8 mouse cellular contexts compared by ENCODE assay signal in genomic region chr15:81879531-81880401, GRCm38 (mm10). TPM values are rescaled to one million over a fixed set of nuclear protein-coding genes. Genes with fewer than 3 reads are reported as not detected.
DNase-seq lines count a peak whose midpoint lies in the region; ATAC-seq and TF ChIP-seq lines count a peak whose summit lies in the region.

No protein-coding gene starts in this region.

- peak overlapping the region; percentile 26 for H3K4me2 ChIP-seq in heart, postnatal 0 days (ENCODE audit: low read depth, low read length)
- H3K4me2 ChIP-seq in midbrain, embryonic 14.5 days (ENCODE audit: low read length), result peak overlapping the region; percentile 39

- H3K27ac ChIP-seq in heart, postnatal 0 days (ENCODE audit: low read depth), result peak overlapping the region; percentile 64
- H3K27ac ChIP-seq in midbrain, embryonic 14.5 days (replicated peaks; ENCODE audit: low read depth, low read length), result peak overlapping the region; percentile 93

- no peaks in the 10 kb centered on the region for H3K9me3 ChIP-seq in heart, postnatal 0 days (replicated peaks; ENCODE audit: control insufficient read depth, low read length)
- no peaks in the 10 kb centered on the region for H3K9me3 ChIP-seq in midbrain, embryonic 14.5 days (ENCODE audit: control insufficient read depth, low read length)

- 12% methylated on average over 5 of the region's 5 CpGs for WGBS in heart, postnatal 0 days
- 43% methylated on average over 5 of the region's 5 CpGs for WGBS in midbrain, embryonic 14.5 days

- peaks cover 40% of the 10 kb centered on the region for H3K4me1 ChIP-seq in heart, postnatal 0 days (ENCODE audit: control insufficient read depth, insufficient read depth)
- peaks cover 19% of the 10 kb centered on the region for H3K4me1 ChIP-seq in midbrain, embryonic 14.5 days (ENCODE audit: control insufficient read depth, insufficient read depth, low read length)

- no peaks in the 10 kb centered on the region for H3K36me3 ChIP-seq in heart, postnatal 0 days (replicated peaks; ENCODE audit: control insufficient read depth, insufficient read depth, low read length)
- no peaks in the 10 kb centered on the region for H3K36me3 ChIP-seq in midbrain, embryonic 14.5 days (ENCODE audit: control insufficient read depth, insufficient read depth, low read length)

- TF ChIP-seq EP300 in heart, postnatal 0 days (IDR thresholded peaks at IDR 0.05; ENCODE audit: low read depth), result no peak

- intact Hi-C loops in gastrocnemius, postnatal 36 days (cut with DNase I), result no loop called here
- intact Hi-C loops in gastrocnemius, postnatal 14 days (cut with DNase I; ENCODE audit: low total_unique reads), result no loop called here

- H3K9ac ChIP-seq in heart, postnatal 0 days (replicated peaks; ENCODE audit: low read depth, low read length), result peak overlapping the region; percentile 45; the same call in 1 of the 2 replicates
- H3K9ac ChIP-seq in midbrain, embryonic 14.5 days (replicated peaks; ENCODE audit: low read length), result no peak overlapping the region

- ATAC-seq in heart, postnatal 0 days (ENCODE audit: insufficient read depth, low read depth), result peak; percentile 62
- peak; percentile 62 for ATAC-seq in midbrain, embryonic 14.5 days (ENCODE audit: low FRiP score, low TSS enrichment)

- peak; percentile 60 for DNase-seq in adrenal gland, postnatal 14 days
- DNase-seq in adrenal gland, adult 8-10 months, result no peak
- DNase-seq in MN1 (ENCODE audit: low spot score), result peak; percentile 68
- peak; percentile 66 for DNase-seq in heart, postnatal 0 days (ENCODE audit: low spot score)
- peak; percentile 82 for DNase-seq in midbrain, embryonic 14.5 days
- no peak for DNase-seq in gastrocnemius, postnatal 36 days
- DNase-seq in gastrocnemius, adult 18-20 months (ENCODE audit: low spot score), result no peak
- DNase-seq in gastrocnemius, postnatal 14 days, result no peak

- H3K27me3 ChIP-seq in heart, postnatal 0 days (ENCODE audit: control insufficient read depth, insufficient read depth, low read length), result no peaks in the 10 kb centered on the region
- no peaks in the 10 kb centered on the region for H3K27me3 ChIP-seq in midbrain, embryonic 14.5 days (ENCODE audit: control insufficient read depth, insufficient read depth, low read length)

- H3K4me3 ChIP-seq in heart, postnatal 0 days (ENCODE audit: low read depth, low read length), result no peak overlapping the region
- no peak overlapping the region for H3K4me3 ChIP-seq in midbrain, embryonic 14.5 days (replicated peaks; ENCODE audit: low read depth, low read length)

- no peak for TF ChIP-seq CTCF in heart, postnatal 0 days (IDR thresholded peaks at IDR 0.05; ENCODE audit: low read depth)

RNA-seq across cellular contexts. Expression of gene Aco2, which starts 7.7 kb away (rescaled TPM):
- total RNA-seq in adrenal gland, postnatal 14 days (2021), result 2,377 and 2,604 TPM in 2 replicates
- 100 to 1,000 TPM; 297 to 630 (median 469) TPM for total RNA-seq in adrenal gland, adult 8-10 months (2022)
- total RNA-seq in heart, postnatal 0 days (2014; rRNA removed; ENCODE audit: low replicate concordance), result 2,020 and 2,039 TPM in 2 replicates
- 1,019 and 1,040 TPM in 2 replicates for polyA plus RNA-seq in heart, postnatal 0 days (2015; fragmentation: Nextera tagmentation; extraction: Ambion mirVana)
- 211 and 221 TPM in 2 replicates for polyA plus RNA-seq in midbrain, embryonic 14.5 days (2014; fragmentation: Nextera tagmentation; extraction: Ambion mirVana)
- 1,000 to 10,000 TPM; 1,185 to 1,290 TPM for total RNA-seq in gastrocnemius, postnatal 36 days (2021)
- total RNA-seq in gastrocnemius, adult 18-20 months (2021), result 1,000 to 10,000 TPM; 1,165 to 1,199 TPM
- 1,000 to 10,000 TPM in 1 of 2 experiments, 100 to 1,000 TPM in 1; 894 to 1,160 TPM for total RNA-seq in gastrocnemius, postnatal 14 days (2021)

RNA-seq across cellular contexts. Expression of gene Phf5a, which starts 8.1 kb away (rescaled TPM):
- total RNA-seq in adrenal gland, postnatal 14 days (2021), result 63.4 and 65.5 TPM in 2 replicates
- total RNA-seq in adrenal gland, adult 8-10 months (2022), result 10 to 100 TPM; 44.2 to 61.3 (median 51.4) TPM
- total RNA-seq in heart, postnatal 0 days (2014; rRNA removed; ENCODE audit: low replicate concordance), result 26.9 and 31.0 TPM in 2 replicates
- 60.7 and 65.3 TPM in 2 replicates for polyA plus RNA-seq in heart, postnatal 0 days (2015; fragmentation: Nextera tagmentation; extraction: Ambion mirVana)
- 139 and 149 TPM in 2 replicates for polyA plus RNA-seq in midbrain, embryonic 14.5 days (2014; fragmentation: Nextera tagmentation; extraction: Ambion mirVana)
- total RNA-seq in gastrocnemius, postnatal 36 days (2021), result 10 to 100 TPM; 38.1 to 39.4 TPM
- total RNA-seq in gastrocnemius, adult 18-20 months (2021), result 10 to 100 TPM; 35.5 to 35.7 TPM
- total RNA-seq in gastrocnemius, postnatal 14 days (2021), result 10 to 100 TPM; 40.8 to 41.2 TPM

RNA-seq across cellular contexts. Expression of gene Tob2, which starts 21.2 kb away (rescaled TPM):
- total RNA-seq in adrenal gland, postnatal 14 days (2021), result 124 and 147 TPM in 2 replicates
- 10 to 100 TPM; 63.9 to 97.0 (median 69.1) TPM for total RNA-seq in adrenal gland, adult 8-10 months (2022)
- 19.2 and 75.8 TPM in 2 replicates for total RNA-seq in heart, postnatal 0 days (2014; rRNA removed; ENCODE audit: low replicate concordance)
- polyA plus RNA-seq in heart, postnatal 0 days (2015; fragmentation: Nextera tagmentation; extraction: Ambion mirVana), result 16.0 and 18.2 TPM in 2 replicates
- polyA plus RNA-seq in midbrain, embryonic 14.5 days (2014; fragmentation: Nextera tagmentation; extraction: Ambion mirVana), result 11.7 and 14.4 TPM in 2 replicates
- total RNA-seq in gastrocnemius, postnatal 36 days (2021), result 100 to 1,000 TPM in 1 of 2 experiments, 10 to 100 TPM in 1; 90.3 to 144 TPM
- 100 to 1,000 TPM in 1 of 2 experiments, 10 to 100 TPM in 1; 89.1 to 174 TPM for total RNA-seq in gastrocnemius, adult 18-20 months (2021)
- 100 to 1,000 TPM in 1 of 2 experiments, 10 to 100 TPM in 1; 44.8 to 106 TPM for total RNA-seq in gastrocnemius, postnatal 14 days (2021)

RNA-seq across cellular contexts. Expression of gene Polr3h, which starts 46.3 kb away (rescaled TPM):
- total RNA-seq in adrenal gland, postnatal 14 days (2021), result 18.7 and 23.0 TPM in 2 replicates
- total RNA-seq in adrenal gland, adult 8-10 months (2022), result 10 to 100 TPM; 27.5 to 39.2 (median 31.5) TPM
- total RNA-seq in heart, postnatal 0 days (2014; rRNA removed; ENCODE audit: low replicate concordance), result 8.4 and 14.8 TPM in 2 replicates
- 315 and 321 TPM in 2 replicates for polyA plus RNA-seq in heart, postnatal 0 days (2015; fragmentation: Nextera tagmentation; extraction: Ambion mirVana)
- polyA plus RNA-seq in midbrain, embryonic 14.5 days (2014; fragmentation: Nextera tagmentation; extraction: Ambion mirVana), result 67.7 and 74.2 TPM in 2 replicates
- 1 to 10 TPM; 7.7 TPM for total RNA-seq in gastrocnemius, postnatal 36 days (2021)
- total RNA-seq in gastrocnemius, adult 18-20 months (2021), result 1 to 10 TPM; 5.8 to 7.2 TPM
- 1 to 10 TPM; 7.3 to 8.1 TPM for total RNA-seq in gastrocnemius, postnatal 14 days (2021)

RNA-seq across cellular contexts. Expression of gene Csdc2, which starts 56.8 kb away (rescaled TPM):
- total RNA-seq in adrenal gland, postnatal 14 days (2021), result 15.7 and 17.3 TPM in 2 replicates
- 10 to 100 TPM in 2 of 4 experiments, 1 to 10 TPM in 2; 8.6 to 33.7 (median 19.6) TPM for total RNA-seq in adrenal gland, adult 8-10 months (2022)
- total RNA-seq in heart, postnatal 0 days (2014; rRNA removed; ENCODE audit: low replicate concordance), result 2.0 and 2.8 TPM in 2 replicates
- polyA plus RNA-seq in heart, postnatal 0 days (2015; fragmentation: Nextera tagmentation; extraction: Ambion mirVana), result 7.7 and 7.9 TPM in 2 replicates
- 167 and 188 TPM in 2 replicates for polyA plus RNA-seq in midbrain, embryonic 14.5 days (2014; fragmentation: Nextera tagmentation; extraction: Ambion mirVana)
- 1 to 10 TPM; 1.8 to 2.3 TPM for total RNA-seq in gastrocnemius, postnatal 36 days (2021)
- total RNA-seq in gastrocnemius, adult 18-20 months (2021), result 1 to 10 TPM; 1.0 to 1.5 TPM
- 1 to 10 TPM; 3.7 to 3.8 TPM for total RNA-seq in gastrocnemius, postnatal 14 days (2021)

Comparison
In these comparisons a context has a peak if more than half of its experiments do, and no peak if none do; other contexts are left out.
1. DNase-seq: peak in adrenal gland, postnatal 14 days (single experiment), MN1 (single experiment), heart, postnatal 0 days (single experiment) and midbrain, embryonic 14.5 days (single experiment); none in adrenal gland, adult 8-10 months (single experiment), gastrocnemius, postnatal 36 days (0 of 2), gastrocnemius, adult 18-20 months (single experiment) and gastrocnemius, postnatal 14 days (single experiment).